19 mouse cellular contexts compared by ENCODE assay signal in the genomic region with DNA sequence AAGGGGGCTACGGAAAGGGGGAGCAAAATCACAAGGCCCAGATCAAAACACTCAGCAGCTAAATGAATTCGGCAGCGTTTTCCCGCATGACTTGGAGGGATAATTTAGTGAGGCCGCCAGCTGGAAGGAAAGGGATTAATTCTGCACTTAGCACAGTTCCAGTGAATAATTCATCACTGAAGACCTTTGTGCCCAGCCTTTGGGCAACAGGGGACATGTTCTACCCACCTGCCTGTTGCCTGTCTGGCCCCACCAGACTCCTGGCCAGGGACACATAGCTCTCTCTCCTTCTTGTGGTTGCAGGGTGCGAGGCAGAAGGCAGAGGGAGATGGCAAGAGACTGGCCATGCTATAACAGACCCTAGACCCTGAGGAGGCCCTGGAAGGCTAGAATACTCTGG. TPM values are rescaled to one million over a fixed set of nuclear protein-coding genes. Genes with fewer than 3 reads are reported as not detected.
DNase-seq lines count a peak whose midpoint lies in the region; ATAC-seq lines count a peak whose summit lies in the region.
"Had no signal": no experiment of that assay in that cellular context is flagged by ENCODE, and none has a peak within 500 bp of the region (broad histone marks: within the 10 kb centered on the region; RNA-seq: fewer than 3 reads in every experiment).

No protein-coding gene starts in this region.

- peaks cover 65% of the 10 kb centered on the region for H3K4me1 ChIP-seq in forebrain, embryonic 15.5 days
- H3K4me1 ChIP-seq in midbrain, embryonic 11.5 days (ENCODE audit: control insufficient read depth, insufficient read depth, low read length) = peaks cover 15% of the 10 kb centered on the region

- H3K4me3 ChIP-seq in forebrain, embryonic 15.5 days = no peak overlapping the region
- H3K4me3 ChIP-seq in midbrain, embryonic 11.5 days (ENCODE audit: low read depth, low read length) = no peak overlapping the region
- H3K4me3 ChIP-seq: embryonic facial prominence, embryonic 15.5 days; limb, embryonic 15.5 days had no signal

- H3K27ac ChIP-seq in forebrain, embryonic 15.5 days (replicated peaks) = peak overlapping the region; percentile 94
- peak overlapping the region; percentile 57 for H3K27ac ChIP-seq in midbrain, embryonic 11.5 days (ENCODE audit: low read depth, low read length)
- H3K27ac ChIP-seq: embryonic facial prominence, embryonic 15.5 days had no signal

- 2% methylated on average over 6 of the region's 6 CpGs for WGBS in forebrain, embryonic 15.5 days
- WGBS in midbrain, embryonic 11.5 days = 31% methylated on average over 6 of the region's 6 CpGs

- no peaks in the 10 kb centered on the region for H3K27me3 ChIP-seq in forebrain, embryonic 15.5 days
- no peaks in the 10 kb centered on the region for H3K27me3 ChIP-seq in midbrain, embryonic 11.5 days (ENCODE audit: control insufficient read depth, insufficient read depth, low read length)

- no peaks in the 10 kb centered on the region for H3K9me3 ChIP-seq in forebrain, embryonic 15.5 days
- no peaks in the 10 kb centered on the region for H3K9me3 ChIP-seq in midbrain, embryonic 11.5 days (ENCODE audit: control insufficient read depth, low read length)
- H3K9me3 ChIP-seq: embryonic facial prominence, embryonic 15.5 days; limb, embryonic 15.5 days had no signal

- H3K36me3 ChIP-seq in forebrain, embryonic 15.5 days = no peaks in the 10 kb centered on the region
- no peaks in the 10 kb centered on the region for H3K36me3 ChIP-seq in midbrain, embryonic 11.5 days (ENCODE audit: control insufficient read depth, insufficient read depth, low read length)
- H3K36me3 ChIP-seq: embryonic facial prominence, embryonic 15.5 days; limb, embryonic 15.5 days had no signal

- peak; percentile 57 for ATAC-seq in forebrain, embryonic 15.5 days (replicated peaks)
- peak; percentile 53; the same call in 1 of the 2 replicates for ATAC-seq in midbrain, embryonic 11.5 days (ENCODE audit: low FRiP score)
- ATAC-seq: intestine, postnatal 0 days had no signal

- peak; percentile 59 to 60 for DNase-seq in right cerebral cortex, postnatal 10 days (ENCODE audit: low spot score in 2 of 2)
- no peak for DNase-seq in right cerebral cortex, postnatal 14 days
- no peak for DNase-seq in midbrain, embryonic 11.5 days (ENCODE audit: low spot score, missing footprints)
- DNase-seq in retina, postnatal 1 day = peak; percentile 79
- no peak for DNase-seq in urinary bladder, postnatal 25 days (ENCODE audit: low spot score)
- no peak for DNase-seq in urinary bladder, postnatal 14 days (ENCODE audit: low spot score)
- DNase-seq in layer of hippocampus, adult 11-12 months (ENCODE audit: low spot score) = no peak
- DNase-seq: cerebellum, adult 9-10 months; heart, adult 11 months; heart, postnatal 14 days; kidney, postnatal 4 days; lung, adult 2 months; spleen, adult 18-20 months; thymus, postnatal 36 days had no signal

- 0 out of 2 replicates have a peak overlapping the region, but pooled peaks have one; percentile 5 for H3K9ac ChIP-seq in forebrain, embryonic 15.5 days (replicated peaks)
- no peak overlapping the region for H3K9ac ChIP-seq in midbrain, embryonic 11.5 days (ENCODE audit: low read length)
- H3K9ac ChIP-seq: embryonic facial prominence, embryonic 15.5 days; limb, embryonic 15.5 days had no signal

- H3K4me2 ChIP-seq in forebrain, embryonic 15.5 days (replicated peaks) = no peak overlapping the region
- H3K4me2 ChIP-seq in midbrain, embryonic 11.5 days = no peak overlapping the region
- H3K4me2 ChIP-seq: embryonic facial prominence, embryonic 15.5 days; limb, embryonic 15.5 days had no signal

RNA-seq across cellular contexts. Expression of a gene that starts 1.9 kb away (rescaled TPM):
- polyA plus RNA-seq in forebrain, embryonic 15.5 days (2015; fragmentation: Nextera tagmentation; extraction: Ambion mirVana) = 8.7 and 10.8 TPM in 2 replicates
- 7.3 and 9.7 TPM in 2 replicates for polyA plus RNA-seq in midbrain, embryonic 11.5 days (2014; fragmentation: Nextera tagmentation; extraction: Ambion mirVana)

RNA-seq across cellular contexts. Expression of a gene that starts 53.1 kb away (rescaled TPM):
- 0.93 and 1.1 TPM in 2 replicates for polyA plus RNA-seq in forebrain, embryonic 15.5 days (2015; fragmentation: Nextera tagmentation; extraction: Ambion mirVana)
- 0.41 and 0.90 TPM in 2 replicates for polyA plus RNA-seq in midbrain, embryonic 11.5 days (2014; fragmentation: Nextera tagmentation; extraction: Ambion mirVana)
- polyA plus RNA-seq: limb, embryonic 15.5 days; stomach, embryonic 16.5 days had no signal

RNA-seq across cellular contexts. Expression of a gene that starts 59.3 kb away (rescaled TPM):
- 0.31 and 0.45 TPM in 2 replicates for polyA plus RNA-seq in forebrain, embryonic 15.5 days (2015; fragmentation: Nextera tagmentation; extraction: Ambion mirVana)
- polyA plus RNA-seq in midbrain, embryonic 11.5 days (2014; fragmentation: Nextera tagmentation; extraction: Ambion mirVana) = 0.12 TPM in 1 of 2 replicates, not detected in the other

Comparison
In these comparisons a context has a peak if more than half of its experiments do, and no peak if none do; other contexts are left out.
1. DNase-seq: peak in right cerebral cortex, postnatal 10 days (2 of 2) and retina, postnatal 1 day (single experiment); none in right cerebral cortex, postnatal 14 days (single experiment), midbrain, embryonic 11.5 days (single experiment), urinary bladder, postnatal 25 days (single experiment), urinary bladder, postnatal 14 days (single experiment) and layer of hippocampus, adult 11-12 months (single experiment).